Mouse (Mus musculus): Measurements from ENCODE around the gene Hist1h2bf. TPM values are rescaled to one million over a fixed set of nuclear protein-coding genes. Genes with fewer than 3 reads are reported as not detected.
"Not testable (repeated sequence)": the region's sequence is repeated elsewhere in the genome, so short reads cannot be mapped to it uniquely, and the experiment has no call there.

Hist1h2bf gene
- polyA plus RNA-seq, 1 experiment from 2014 or later = 4.5 TPM

DNA sequence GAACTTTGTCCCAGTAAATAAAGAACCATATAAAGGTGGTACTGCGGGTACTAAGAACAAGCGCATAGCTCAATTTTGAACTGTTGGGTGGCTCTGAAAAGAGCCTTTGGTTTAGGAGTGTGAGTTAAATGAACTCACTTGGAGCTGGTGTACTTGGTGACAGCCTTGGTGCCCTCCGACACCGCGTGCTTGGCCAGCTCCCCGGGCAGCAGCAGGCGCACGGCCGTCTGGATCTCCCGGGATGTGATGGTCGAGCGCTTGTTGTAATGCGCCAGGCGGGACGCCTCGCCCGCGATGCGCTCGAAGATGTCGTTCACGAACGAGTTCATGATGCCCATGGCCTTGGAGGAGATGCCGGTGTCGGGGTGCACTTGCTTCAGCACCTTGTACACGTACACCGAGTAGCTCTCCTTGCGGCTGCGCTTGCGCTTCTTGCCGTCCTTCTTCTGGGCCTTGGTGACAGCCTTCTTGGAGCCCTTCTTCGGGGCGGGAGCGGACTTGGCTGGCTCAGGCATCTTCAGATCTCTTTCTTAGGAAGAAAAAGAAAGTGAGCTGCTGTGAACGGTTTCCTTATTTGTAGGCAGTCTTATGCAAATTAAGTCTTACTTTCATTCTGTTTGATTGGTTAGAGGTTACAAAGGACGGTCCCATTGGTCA is 11.6 kb upstream of the Hist1h2bf start:
- ATAC-seq = peak; percentile 89
- Histone ChIP-seq H3K27ac (peak overlapping the region; percentile 95), H3K9ac (replicated peaks) (peak overlapping the region; percentile 75), H3K4me1 (replicated peaks) (peaks cover 48% of the 10 kb centered on the region), H3K4me2 (replicated peaks) (peak overlapping the region; percentile 85), H3K4me3 (replicated peaks) (peak overlapping the region; percentile 50)
- WGBS = under 1% methylated on average over 30 of the region's 36 CpGs
- H3K27me3 ChIP-seq, H3K9me3 ChIP-seq, H3K36me3 ChIP-seq: not testable (repeated sequence)

DNA sequence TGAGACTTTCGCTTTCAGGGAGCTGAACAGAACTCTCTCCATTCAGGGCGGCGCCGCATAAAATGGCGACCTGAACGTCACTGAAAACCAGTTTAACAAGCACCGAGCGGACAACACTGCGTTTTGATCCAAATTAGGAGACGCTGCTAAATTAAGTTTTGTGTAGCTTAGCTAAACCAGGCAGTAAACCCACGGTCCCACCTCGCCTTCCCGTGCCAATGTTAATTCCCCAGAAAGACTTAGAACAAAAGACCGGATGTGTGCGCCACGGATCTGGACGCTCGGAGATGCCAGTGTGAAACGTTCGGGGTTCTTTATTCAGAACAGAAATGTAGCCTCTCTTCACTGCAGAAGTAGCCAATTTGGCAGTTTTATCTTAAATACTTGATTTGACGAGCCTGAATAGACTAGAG is 11.0 kb upstream of the Hist1h2bf start:
- under 1% methylated on average over 21 of the region's 21 CpGs for WGBS
- Histone ChIP-seq H3K27me3 (no peaks in the 10 kb centered on the region), H3K9ac (replicated peaks) (peak overlapping the region; percentile 75), H3K4me1 (replicated peaks) (peaks cover 48% of the 10 kb centered on the region), H3K4me2 (replicated peaks) (peak overlapping the region; percentile 85), H3K9me3 (no peaks in the 10 kb centered on the region), H3K36me3 (no peaks in the 10 kb centered on the region), H3K27ac (peak overlapping the region; percentile 95), H3K4me3 (replicated peaks) (peak overlapping the region; percentile 50)
- no peak for ATAC-seq

DNA sequence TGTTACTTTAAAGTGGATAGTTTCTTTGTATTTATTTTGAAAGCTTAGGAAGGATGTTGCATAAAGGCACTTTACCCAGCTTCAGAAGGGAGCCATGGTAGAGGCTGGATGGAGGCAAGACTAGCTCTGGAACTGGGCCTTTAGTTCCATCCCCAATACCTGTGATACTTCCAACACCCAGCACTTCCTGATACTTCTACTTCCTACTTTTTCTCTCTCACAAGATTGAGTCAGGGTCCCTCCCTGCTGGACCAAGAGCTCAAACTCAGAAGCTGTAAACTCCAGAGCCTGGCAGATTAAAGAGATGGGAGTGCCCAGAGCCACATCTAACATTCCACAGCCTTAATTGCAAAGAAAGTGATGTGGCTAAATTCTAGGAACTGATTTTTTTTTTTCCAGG is 10.3 kb upstream of the Hist1h2bf start:
- no peak for ATAC-seq
- peak overlapping the region; percentile 75 for H3K9ac ChIP-seq (replicated peaks)

DNA sequence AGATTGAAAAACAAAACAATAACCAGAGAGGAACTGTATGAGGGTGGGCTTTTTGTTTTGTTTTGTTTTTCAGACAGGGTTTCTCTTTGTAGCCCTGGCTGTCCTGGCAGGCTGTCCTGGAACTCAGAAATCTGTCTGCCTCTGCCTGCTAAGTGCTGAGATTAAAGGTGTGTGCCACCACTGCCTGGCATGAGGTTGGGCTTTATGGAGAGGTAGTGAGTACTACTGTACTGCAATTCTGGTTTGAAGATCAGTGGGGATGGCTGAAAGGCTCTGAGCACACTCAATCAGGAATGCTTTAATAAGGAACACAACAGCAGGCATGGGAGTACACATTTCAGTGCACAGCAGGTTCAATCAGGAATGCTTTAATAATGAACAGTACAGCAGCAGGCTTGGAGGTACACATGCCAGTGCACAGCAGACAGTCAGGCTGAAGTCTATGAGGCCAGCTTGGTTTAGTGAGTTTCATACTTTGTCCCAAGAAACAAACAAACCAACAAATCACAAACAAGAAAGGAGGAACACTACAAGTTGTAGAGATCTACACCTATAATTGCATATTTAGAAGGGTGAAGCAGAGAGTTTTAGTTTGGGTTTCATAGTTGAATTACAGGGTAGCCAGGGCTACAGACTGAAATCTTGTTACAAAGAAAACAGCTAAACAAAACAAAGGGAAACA is 9.5 kb upstream of the Hist1h2bf start:
- Histone ChIP-seq H3K27me3 (no peaks in the 10 kb centered on the region), H3K4me2 (replicated peaks) (no peak overlapping the region), H3K27ac (peak overlapping the region; percentile 49), H3K9me3 (no peaks in the 10 kb centered on the region), H3K4me3 (replicated peaks) (no peak overlapping the region), H3K4me1 (replicated peaks) (peaks cover 48% of the 10 kb centered on the region), H3K36me3 (no peaks in the 10 kb centered on the region), H3K9ac (replicated peaks) (no peak overlapping the region)
- ATAC-seq = no peak

More for the DNA sequence above, 10.3 kb upstream of the Hist1h2bf start:
- peaks cover 48% of the 10 kb centered on the region for H3K4me1 ChIP-seq (replicated peaks)
- H3K27ac ChIP-seq = peak overlapping the region; percentile 95
- no peaks in the 10 kb centered on the region for H3K27me3 ChIP-seq
- no peaks in the 10 kb centered on the region for H3K9me3 ChIP-seq
- peak overlapping the region; percentile 85 for H3K4me2 ChIP-seq (replicated peaks)
- H3K36me3 ChIP-seq = no peaks in the 10 kb centered on the region
- peak overlapping the region; percentile 50 for H3K4me3 ChIP-seq (replicated peaks)

DNA sequence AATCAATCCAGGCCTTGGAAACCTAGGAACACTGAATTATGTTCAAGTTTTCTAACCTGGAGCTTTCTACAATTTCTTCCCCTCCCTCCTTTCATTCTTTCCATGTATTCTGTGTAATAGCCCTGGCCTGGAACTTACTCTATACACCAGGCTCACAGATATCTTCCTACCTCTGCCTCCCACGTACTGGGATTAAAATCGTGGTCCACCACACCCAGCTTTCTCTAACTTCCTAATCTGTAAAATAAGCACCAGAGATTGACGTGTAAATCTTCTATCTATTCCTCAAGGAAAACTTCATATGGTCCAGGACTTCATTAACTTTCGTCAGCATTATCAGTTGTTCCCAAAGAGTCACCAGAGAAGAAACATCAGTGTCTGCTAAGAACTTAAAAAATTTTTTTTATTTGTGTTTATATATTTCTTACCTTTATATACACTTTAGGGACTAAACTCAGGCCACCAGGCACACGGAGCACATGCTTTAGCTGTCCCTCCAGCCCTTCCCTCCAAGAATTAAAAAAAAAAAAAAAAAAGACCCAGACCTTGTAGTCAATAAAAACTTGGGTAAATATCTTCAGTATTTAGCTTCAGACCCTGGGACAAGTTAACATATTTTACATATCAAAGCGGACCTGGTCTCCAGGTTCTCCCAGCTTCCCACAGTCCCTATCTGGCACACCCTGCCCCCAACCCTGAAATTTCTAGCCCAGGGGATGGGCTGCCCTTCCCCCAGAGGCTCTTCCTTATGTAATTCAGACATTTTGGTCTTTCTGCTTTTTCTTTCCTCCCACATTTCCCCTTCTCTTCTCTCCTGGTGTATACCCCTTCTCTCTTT is 8.4 kb upstream of the Hist1h2bf start:
- H3K9me3 ChIP-seq = no peaks in the 10 kb centered on the region
- peak overlapping the region; percentile 53 for H3K4me3 ChIP-seq (replicated peaks)
- peak overlapping the region; percentile 72 for H3K9ac ChIP-seq (replicated peaks)
- H3K36me3 ChIP-seq = no peaks in the 10 kb centered on the region
- no peaks in the 10 kb centered on the region for H3K27me3 ChIP-seq
- H3K4me2 ChIP-seq (replicated peaks) = peak overlapping the region; percentile 84
- peaks cover 48% of the 10 kb centered on the region for H3K4me1 ChIP-seq (replicated peaks)
- WGBS = 4% methylated on average over 6 of the region's 6 CpGs
- peak overlapping the region; percentile 81 for H3K27ac ChIP-seq
- ATAC-seq = no peak

DNA sequence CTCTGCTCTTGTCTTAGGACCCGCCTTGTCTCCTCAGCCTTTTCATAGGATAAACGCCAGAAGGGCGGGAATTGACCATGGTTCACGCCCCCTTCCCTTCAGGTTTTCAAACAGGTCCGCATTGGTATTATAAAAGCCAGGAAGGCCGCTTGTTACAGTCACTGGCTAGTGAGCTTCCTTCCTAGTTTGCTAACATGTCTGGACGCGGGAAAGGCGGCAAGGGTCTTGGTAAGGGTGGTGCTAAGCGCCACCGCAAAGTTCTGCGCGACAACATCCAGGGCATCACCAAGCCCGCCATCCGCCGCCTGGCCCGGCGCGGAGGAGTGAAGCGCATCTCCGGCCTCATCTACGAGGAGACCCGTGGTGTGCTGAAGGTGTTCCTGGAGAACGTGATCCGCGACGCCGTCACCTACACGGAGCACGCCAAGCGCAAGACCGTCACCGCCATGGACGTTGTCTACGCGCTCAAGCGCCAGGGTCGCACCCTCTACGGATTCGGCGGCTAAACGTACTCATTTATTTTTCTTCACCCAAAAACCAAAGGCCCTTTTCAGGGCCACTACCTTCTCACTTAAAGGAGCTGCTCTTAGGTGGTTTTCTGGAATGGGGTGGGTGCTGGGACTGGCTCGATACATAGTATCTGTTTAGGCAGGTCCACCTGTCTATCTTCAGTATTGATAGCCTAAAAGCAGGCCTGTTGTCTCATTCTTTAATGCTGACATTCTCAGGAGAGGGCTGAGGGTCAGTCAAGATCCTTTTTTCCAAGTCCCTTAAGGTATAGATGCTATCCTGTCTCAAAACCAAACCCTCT is 7.6 kb upstream of the Hist1h2bf start, which contains the start of gene Hist1h4d:
TSS of gene Hist1h4d (plus strand) at position 191 of the 811 bp plus-strand sequence.
- under 1% methylated on average over 43 of the region's 43 CpGs for WGBS

DNA sequence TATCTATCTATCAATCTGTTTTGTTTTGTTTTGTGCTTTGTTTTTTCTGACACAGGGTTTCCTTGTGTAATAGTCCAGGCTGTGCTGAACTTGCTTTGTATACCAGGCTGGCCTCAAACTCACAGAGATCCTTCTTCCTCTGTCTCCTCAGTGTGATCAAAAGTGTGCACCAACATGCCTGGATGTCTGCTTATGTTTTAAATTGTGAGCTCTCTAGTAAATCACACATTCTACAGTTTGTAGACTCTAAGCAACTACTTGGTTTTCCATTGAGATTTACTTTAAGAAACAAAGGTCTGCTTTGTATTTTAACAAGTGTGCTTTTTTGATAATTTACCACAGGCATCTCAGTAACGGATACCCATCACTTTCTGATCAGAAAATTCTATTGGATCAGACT is 3.8 kb upstream of the Hist1h2bf start:
- no peak for ATAC-seq
- WGBS = 96% methylated on average over 1 of the region's 1 CpGs

More for the DNA sequence above, 7.6 kb upstream of the Hist1h2bf start, which contains the start of gene Hist1h4d:
- Histone ChIP-seq H3K27me3 (no peaks in the 10 kb centered on the region), H3K9ac (replicated peaks) (peak within 1 kb of the TSS; percentile 72), H3K4me1 (replicated peaks) (peaks cover 50% of the 10 kb centered on the region), H3K4me2 (replicated peaks) (peak within 1 kb of the TSS; percentile 84), H3K4me3 (replicated peaks) (peak within 1 kb of the TSS; percentile 53), H3K36me3 (no peaks in the 10 kb centered on the region), H3K27ac (peak within 1 kb of the TSS; percentile 81), H3K9me3 (no peaks in the 10 kb centered on the region)
- peak; percentile 92 for ATAC-seq

DNA sequence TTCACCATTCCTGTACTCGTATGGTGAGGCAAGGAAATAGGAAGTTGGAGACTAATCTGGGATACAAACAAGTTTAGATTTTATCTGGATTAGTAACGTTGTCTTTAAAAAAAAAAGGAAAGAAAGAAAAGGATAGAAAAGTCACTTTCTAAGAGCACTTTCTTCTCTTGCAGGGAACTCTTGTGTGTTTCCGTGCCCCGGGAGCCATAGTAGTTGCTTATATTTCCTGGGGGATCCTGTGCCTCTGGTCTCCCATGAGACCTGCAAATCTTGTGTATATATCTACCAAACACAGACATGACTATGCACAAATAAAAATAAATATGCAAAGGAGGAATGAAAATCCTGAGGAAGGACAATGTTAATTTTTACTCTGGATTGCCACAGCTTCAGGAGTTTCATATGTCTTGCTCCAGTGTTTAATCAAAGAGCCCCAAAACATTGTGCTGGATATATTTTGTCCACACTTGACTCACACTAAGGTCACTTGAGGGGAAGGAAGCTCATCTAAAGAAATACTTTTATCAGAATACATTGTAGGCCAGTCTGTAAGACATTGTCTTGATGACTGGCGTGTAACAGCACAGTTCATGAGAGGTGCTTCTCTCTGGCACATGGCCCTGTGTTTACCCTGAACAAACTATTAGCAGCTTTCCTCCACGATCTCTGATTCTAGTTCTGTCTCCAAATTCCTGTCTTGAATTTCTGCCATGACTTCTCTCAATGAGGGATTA is 3.1 kb upstream of the Hist1h2bf start:
- ATAC-seq = no peak
- H3K4me1 ChIP-seq (replicated peaks) = peaks cover 43% of the 10 kb centered on the region
- H3K9ac ChIP-seq (replicated peaks) = peak overlapping the region; percentile 74
- H3K27ac ChIP-seq = peak overlapping the region; percentile 80; the same call in 1 of the 2 replicates
- H3K9me3 ChIP-seq = no peaks in the 10 kb centered on the region
- H3K27me3 ChIP-seq = no peaks in the 10 kb centered on the region
- H3K36me3 ChIP-seq = no peaks in the 10 kb centered on the region
- peak overlapping the region; percentile 46 for H3K4me3 ChIP-seq (replicated peaks)
- WGBS = 50% methylated on average over 6 of the region's 6 CpGs
- H3K4me2 ChIP-seq (replicated peaks) = peak overlapping the region; percentile 75

More for the DNA sequence above, 3.8 kb upstream of the Hist1h2bf start:
- no peak overlapping the region for H3K4me3 ChIP-seq (replicated peaks)
- H3K4me1 ChIP-seq (replicated peaks) = peaks cover 43% of the 10 kb centered on the region
- H3K36me3 ChIP-seq = no peaks in the 10 kb centered on the region
- no peaks in the 10 kb centered on the region for H3K27me3 ChIP-seq
- H3K27ac ChIP-seq = no peak overlapping the region
- H3K4me2 ChIP-seq (replicated peaks) = no peak overlapping the region
- H3K9me3 ChIP-seq = no peaks in the 10 kb centered on the region
- H3K9ac ChIP-seq (replicated peaks) = no peak overlapping the region

DNA sequence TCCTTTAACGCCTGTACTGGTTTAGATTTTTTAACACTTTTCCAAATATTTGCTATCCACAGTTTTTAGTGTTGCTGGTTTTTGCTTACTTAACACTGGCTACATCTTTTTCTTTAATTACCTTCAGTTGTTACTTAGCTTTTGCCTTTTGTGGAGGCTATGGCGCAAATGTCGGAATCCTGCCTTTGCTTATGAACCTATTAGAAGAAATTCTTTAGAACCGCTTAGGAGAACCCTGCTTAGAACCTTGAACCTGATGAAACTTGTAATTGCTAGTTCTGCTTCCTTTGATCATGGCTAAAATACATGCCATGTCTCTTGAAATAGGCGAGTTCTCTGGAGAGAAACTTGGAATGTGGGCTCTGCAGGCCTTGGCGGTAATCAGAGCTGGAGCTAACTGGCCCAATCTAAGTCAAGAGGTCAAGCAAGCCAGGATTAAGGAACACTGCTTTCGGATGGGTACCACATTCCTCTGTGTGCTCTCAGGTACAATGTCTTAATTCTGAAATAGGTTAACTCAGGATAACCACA is 2.4 kb upstream of the Hist1h2bf start:
- no peak for ATAC-seq
- H3K9ac ChIP-seq (replicated peaks) = peak overlapping the region; percentile 74
- 3% methylated on average over 7 of the region's 7 CpGs for WGBS

DNA sequence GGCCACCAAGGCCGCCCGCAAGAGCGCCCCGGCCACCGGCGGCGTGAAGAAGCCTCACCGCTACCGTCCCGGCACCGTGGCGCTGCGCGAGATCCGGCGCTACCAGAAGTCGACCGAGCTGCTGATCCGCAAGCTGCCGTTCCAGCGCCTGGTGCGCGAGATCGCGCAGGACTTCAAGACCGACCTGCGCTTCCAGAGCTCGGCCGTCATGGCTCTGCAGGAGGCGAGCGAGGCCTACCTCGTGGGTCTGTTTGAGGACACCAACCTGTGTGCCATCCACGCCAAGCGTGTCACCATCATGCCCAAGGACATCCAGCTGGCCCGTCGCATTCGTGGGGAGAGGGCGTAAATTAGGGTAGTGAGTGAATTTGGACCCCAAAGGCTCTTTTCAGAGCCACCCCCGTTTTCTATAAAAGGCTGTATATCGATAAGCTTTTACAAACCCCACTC is 1.9 kb upstream of the Hist1h2bf start:
- under 1% methylated on average over 15 of the region's 40 CpGs for WGBS
- H3K36me3 ChIP-seq, H3K9me3 ChIP-seq, H3K27me3 ChIP-seq, ATAC-seq: not testable (repeated sequence)
- Histone ChIP-seq H3K27ac (peak overlapping the region; percentile 80), H3K9ac (replicated peaks) (peak overlapping the region; percentile 74), H3K4me3 (replicated peaks) (peak overlapping the region; percentile 46), H3K4me1 (replicated peaks) (peaks cover 39% of the 10 kb centered on the region), H3K4me2 (replicated peaks) (peak overlapping the region; percentile 75)

More for the DNA sequence above, 2.4 kb upstream of the Hist1h2bf start:
- H3K9me3 ChIP-seq = no peaks in the 10 kb centered on the region
- H3K27me3 ChIP-seq = no peaks in the 10 kb centered on the region
- peak overlapping the region; percentile 75 for H3K4me2 ChIP-seq (replicated peaks)
- peak overlapping the region; percentile 46 for H3K4me3 ChIP-seq (replicated peaks)
- no peaks in the 10 kb centered on the region for H3K36me3 ChIP-seq
- peaks cover 41% of the 10 kb centered on the region for H3K4me1 ChIP-seq (replicated peaks)
- H3K27ac ChIP-seq = peak overlapping the region; percentile 80

Data from midbrain, embryonic 13.5 days (tissue).